Mouse (Mus musculus) large intestine, adult 2 months (tissue): ENCODE results near the gene Hnf1b. TPM values are rescaled to one million over a fixed set of nuclear protein-coding genes. Genes with fewer than 3 reads are reported as not detected.

Source experiments
- DNase-seq: peaks from one replicate; pipeline ENCODE4 v3.0.0-alpha.2; 2012; ENCODE audit warnings: low read depth, low spot score
- WGBS: fragments of 180-500 bp; shearing (Covaris S2); methylation state at CpG from one replicate; pipeline ENCODE4 v1.1.7; 2018; 5-methylcytosine and 5-hydroxymethylcytosine counted together
- polyA plus RNA-seq: library from polyadenylated mRNA; depleted of rRNA; stranded (reverse); fragments of >200 nt; gene quantifications from 2 replicates; pipeline ENCODE4 v1.2.3, GENCODE M21; 2012; rRNA removed

Gene Hnf1b
- 14.4 and 17.7 TPM in 2 replicates for polyA plus RNA-seq

GRCm38 (mm10) chr11:83849529-83850335, at the start of gene Hnf1b:
Gene Hnf1b, plus strand, starts transcription at chr11:83850063.
- DNase-seq: no peak

GRCm38 (mm10) chr11:83802166-83802565, 47.7 kb upstream of the Hnf1b start:
- no peak for DNase-seq
- WGBS: 68% methylated on average over 8 of the region's 8 CpGs

More at GRCm38 (mm10) chr11:83849529-83850335, at the start of gene Hnf1b:
- 3% methylated on average over 34 of the region's 36 CpGs for WGBS

- 82% methylated on average over 4 of the region's 4 CpGs for WGBS
- DNase-seq: no peak
Observed at GRCm38 (mm10) chr11:83802581-83802980, 47.3 kb upstream of the Hnf1b start.

- WGBS: 95% methylated on average over 8 of the region's 8 CpGs
- DNase-seq: no peak
Observed at GRCm38 (mm10) chr11:83810441-83810840, 39.4 kb upstream of the Hnf1b start.

- WGBS: 77% methylated on average over 5 of the region's 5 CpGs
- no peak for DNase-seq
Observed at GRCm38 (mm10) chr11:83815191-83815590, 34.7 kb upstream of the Hnf1b start.

- DNase-seq: peak; percentile 52
- WGBS: 2% methylated on average over 9 of the region's 9 CpGs
Observed at GRCm38 (mm10) chr11:83815628-83816027, 34.2 kb upstream of the Hnf1b start.

- no peak for DNase-seq
- whole genome bisulfite sequencing: 89% methylated on average over 6 of the region's 6 CpGs
Observed at GRCm38 (mm10) chr11:83817048-83817447, 32.8 kb upstream of the Hnf1b start.

GRCm38 (mm10) chr11:83817994-83818393, 31.9 kb upstream of the Hnf1b start:
- no peak for DNase-seq
- WGBS: 44% methylated on average over 4 of the region's 4 CpGs

- no peak for DNase-seq
- WGBS: 26% methylated on average over 9 of the region's 9 CpGs
Observed at GRCm38 (mm10) chr11:83818591-83819127, 31.2 kb upstream of the Hnf1b start.

GRCm38 (mm10) chr11:83819806-83820483, 29.9 kb upstream of the Hnf1b start:
- peak; percentile 72 for DNase-seq

GRCm38 (mm10) chr11:83826142-83826541, 23.7 kb upstream of the Hnf1b start:
- no peak for DNase-seq
- 88% methylated on average over 3 of the region's 3 CpGs for WGBS

More at GRCm38 (mm10) chr11:83819806-83820483, 29.9 kb upstream of the Hnf1b start:
- WGBS: 36% methylated on average over 10 of the region's 10 CpGs

GRCm38 (mm10) chr11:83828553-83829142, 21.2 kb upstream of the Hnf1b start:
- 77% methylated on average over 8 of the region's 8 CpGs for WGBS
- DNase-seq: no peak

GRCm38 (mm10) chr11:83832389-83832788, 17.5 kb upstream of the Hnf1b start:
- no peak for DNase-seq
- 54% methylated on average over 8 of the region's 8 CpGs for WGBS

- no peak for DNase-seq
Observed at GRCm38 (mm10) chr11:83833517-83833916, 16.3 kb upstream of the Hnf1b start.

GRCm38 (mm10) chr11:83833959-83834496, 15.8 kb upstream of the Hnf1b start:
- WGBS: 43% methylated on average over 14 of the region's 14 CpGs
- DNase-seq: no peak

More at GRCm38 (mm10) chr11:83833517-83833916, 16.3 kb upstream of the Hnf1b start:
- 85% methylated on average over 6 of the region's 6 CpGs for WGBS

GRCm38 (mm10) chr11:83839451-83839850, 10.4 kb upstream of the Hnf1b start:
- 83% methylated on average over 6 of the region's 6 CpGs for WGBS
- no peak for DNase-seq

- 78% methylated on average over 6 of the region's 6 CpGs for WGBS
- DNase-seq: no peak
Observed at GRCm38 (mm10) chr11:83843534-83843933, 6.3 kb upstream of the Hnf1b start.

GRCm38 (mm10) chr11:83850586-83851272, 866 bp downstream of the Hnf1b start:
- WGBS: under 1% methylated on average over 24 of the region's 24 CpGs
- no peak for DNase-seq

- WGBS: 3% methylated on average over 36 of the region's 36 CpGs
- DNase-seq: no peak
Observed at GRCm38 (mm10) chr11:83851273-83852015, 1.6 kb downstream of the Hnf1b start.
